Mouse (Mus musculus): ENCODE measurements at regions not wholly inside any gene's neighbourhood (a gene's known extent, or its start where the extent isn't known, plus 50 kb on each side); places are given as distances from the start of the nearest gene placed in this dataset.
"Not testable (repeated sequence)": the region's sequence is repeated elsewhere in the genome, so short reads cannot be mapped to it uniquely, and the experiment has no call there.

DNA sequence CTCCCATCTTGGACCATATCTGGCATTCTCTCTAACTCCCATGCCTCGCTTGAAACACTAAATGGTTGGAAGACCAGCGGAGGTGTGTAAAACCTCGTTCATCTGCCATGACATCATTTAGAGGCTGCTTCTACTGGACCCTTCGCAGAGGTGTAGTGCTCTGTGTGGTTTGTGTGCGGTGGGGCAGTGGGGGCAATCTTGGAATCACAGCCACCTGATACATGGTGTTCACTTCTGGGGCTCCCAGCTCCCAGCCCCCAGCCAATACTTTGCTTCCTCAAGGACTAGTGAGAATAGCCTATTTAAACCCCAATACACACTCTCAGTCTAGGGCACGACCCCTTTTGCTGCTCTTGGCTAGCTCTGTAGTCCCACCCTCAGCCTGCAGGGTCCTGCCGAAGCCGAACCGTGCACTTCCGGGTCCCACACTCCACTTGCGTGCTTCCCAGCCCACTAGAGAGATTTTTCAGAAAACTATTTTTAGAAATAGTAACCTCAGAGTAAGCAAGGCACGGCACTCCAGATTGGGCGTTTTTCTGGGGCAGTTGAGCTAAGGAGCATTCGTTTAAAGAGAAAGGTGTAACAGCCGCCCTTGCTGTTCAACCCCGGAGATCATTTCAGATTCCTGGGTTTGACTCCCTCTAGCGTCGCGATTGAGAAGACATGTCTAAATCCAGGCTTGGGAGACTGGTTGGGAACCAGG, 304.2 kb downstream of the Ets1 start:
- Histone ChIP-seq H3K4me2 (ENCODE audit: low read depth, low read length) (peak overlapping the region; percentile 8), H3K36me3 (replicated peaks; ENCODE audit: control insufficient read depth, insufficient read depth, low read depth, low read length) (no peaks in the 10 kb centered on the region), H3K9ac (replicated peaks; ENCODE audit: low read length) (peak overlapping the region; percentile 18; the same call in 1 of the 2 replicates), H3K4me1 (ENCODE audit: control insufficient read depth, insufficient read depth, low read length) (no peaks in the 10 kb centered on the region), H3K4me3 (ENCODE audit: low read depth, low read length) (peak overlapping the region; percentile 26), H3K9me3 (replicated peaks; ENCODE audit: control insufficient read depth, low read length) (no peaks in the 10 kb centered on the region), H3K27ac (replicated peaks; ENCODE audit: low read depth, low read length) (no peak overlapping the region), H3K27me3 (ENCODE audit: control insufficient read depth, insufficient read depth, low read length) (no peaks in the 10 kb centered on the region)
- WGBS = 19% methylated on average over 19 of the region's 19 CpGs
- DNase-seq (ENCODE audit: low spot score) (peak; percentile 95), ATAC-seq (replicated peaks; ENCODE audit: insufficient number of reproducible peaks, low FRiP score, low TSS enrichment, low read depth) (peak; percentile 74)

DNA sequence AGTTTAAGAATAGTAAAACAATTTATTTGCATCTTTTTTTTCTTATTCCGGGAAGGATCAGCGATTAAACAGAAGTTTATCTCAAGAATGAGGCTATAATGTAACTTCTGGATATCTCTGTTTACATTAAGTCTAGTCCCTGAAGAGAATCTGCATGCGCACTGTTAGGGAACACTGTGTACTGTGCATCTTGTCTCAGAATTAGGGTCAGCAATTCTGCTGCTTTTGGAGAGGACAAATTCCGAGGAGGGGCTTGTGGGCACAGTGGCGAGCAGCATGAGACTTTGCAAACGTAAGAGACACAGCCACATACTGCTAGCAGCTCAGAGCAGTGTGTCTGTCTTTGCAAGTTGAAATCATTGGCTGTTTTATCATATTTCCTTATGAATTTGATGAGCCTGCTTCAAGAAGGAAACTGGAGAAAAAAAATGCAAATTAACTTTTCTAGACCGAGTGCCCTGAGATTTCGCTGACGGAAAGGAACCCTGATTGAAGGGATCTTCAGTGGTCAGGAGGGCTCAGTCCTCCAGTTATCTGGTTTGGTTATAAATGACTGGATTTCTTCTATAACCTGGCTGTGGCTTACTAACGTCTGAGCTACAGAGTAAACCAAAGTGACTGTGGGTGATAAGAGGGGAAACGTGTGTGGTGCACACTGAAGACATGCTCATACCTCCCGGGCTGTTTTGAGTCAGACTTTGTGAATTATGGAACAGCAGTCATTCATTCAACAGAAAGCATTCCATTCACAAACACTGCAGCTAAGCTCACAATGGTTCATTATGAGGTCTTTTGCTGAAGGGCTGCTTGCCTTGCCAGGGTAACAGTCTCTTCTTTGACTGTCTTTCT, 305.1 kb downstream of the Ets1 start:
- no peak overlapping the region for H3K27ac ChIP-seq (replicated peaks; ENCODE audit: low read depth, low read length)
- whole genome bisulfite sequencing = 36% methylated on average over 12 of the region's 12 CpGs

DNA sequence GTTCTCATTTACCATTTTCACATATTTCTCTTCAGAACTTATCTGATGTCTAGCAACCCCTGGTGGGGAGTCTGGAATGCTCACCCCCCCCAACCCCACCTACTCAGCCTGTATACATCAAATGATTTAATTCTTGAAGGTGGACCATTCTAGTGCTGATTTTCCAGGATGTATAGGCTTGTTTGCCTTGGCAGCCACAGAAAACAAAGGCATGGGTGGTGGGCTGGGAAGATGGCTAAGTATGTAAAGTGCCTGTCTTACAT, 305.7 kb downstream of the Ets1 start:
- H3K4me2 ChIP-seq (ENCODE audit: low read depth, low read length) = no peak overlapping the region
- no peak overlapping the region for H3K9ac ChIP-seq (replicated peaks; ENCODE audit: low read length)
- H3K4me1 ChIP-seq (ENCODE audit: control insufficient read depth, insufficient read depth, low read length) = no peaks in the 10 kb centered on the region
- ATAC-seq (replicated peaks; ENCODE audit: insufficient number of reproducible peaks, low FRiP score, low TSS enrichment, low read depth) = no peak
- DNase-seq (ENCODE audit: low spot score) = peak; percentile 25
- no peaks in the 10 kb centered on the region for H3K9me3 ChIP-seq (replicated peaks; ENCODE audit: control insufficient read depth, low read length)
- no peak overlapping the region for H3K27ac ChIP-seq (replicated peaks; ENCODE audit: low read depth, low read length)
- no peaks in the 10 kb centered on the region for H3K27me3 ChIP-seq (ENCODE audit: control insufficient read depth, insufficient read depth, low read length)
- no peak overlapping the region for H3K4me3 ChIP-seq (ENCODE audit: low read depth, low read length)
- no peaks in the 10 kb centered on the region for H3K36me3 ChIP-seq (replicated peaks; ENCODE audit: control insufficient read depth, insufficient read depth, low read depth, low read length)

More for the DNA sequence above, 305.1 kb downstream of the Ets1 start:
- Histone ChIP-seq H3K4me3 (ENCODE audit: low read depth, low read length) (no peak overlapping the region), H3K4me1 (ENCODE audit: control insufficient read depth, insufficient read depth, low read length) (no peaks in the 10 kb centered on the region), H3K9me3 (replicated peaks; ENCODE audit: control insufficient read depth, low read length) (no peaks in the 10 kb centered on the region), H3K4me2 (ENCODE audit: low read depth, low read length) (no peak overlapping the region), H3K27me3 (ENCODE audit: control insufficient read depth, insufficient read depth, low read length) (no peaks in the 10 kb centered on the region), H3K36me3 (replicated peaks; ENCODE audit: control insufficient read depth, insufficient read depth, low read depth, low read length) (no peaks in the 10 kb centered on the region), H3K9ac (replicated peaks; ENCODE audit: low read length) (no peak overlapping the region)
- ATAC-seq (replicated peaks; ENCODE audit: insufficient number of reproducible peaks, low FRiP score, low TSS enrichment, low read depth) = no peak
- DNase-seq (ENCODE audit: low spot score) = peak; percentile 19

DNA sequence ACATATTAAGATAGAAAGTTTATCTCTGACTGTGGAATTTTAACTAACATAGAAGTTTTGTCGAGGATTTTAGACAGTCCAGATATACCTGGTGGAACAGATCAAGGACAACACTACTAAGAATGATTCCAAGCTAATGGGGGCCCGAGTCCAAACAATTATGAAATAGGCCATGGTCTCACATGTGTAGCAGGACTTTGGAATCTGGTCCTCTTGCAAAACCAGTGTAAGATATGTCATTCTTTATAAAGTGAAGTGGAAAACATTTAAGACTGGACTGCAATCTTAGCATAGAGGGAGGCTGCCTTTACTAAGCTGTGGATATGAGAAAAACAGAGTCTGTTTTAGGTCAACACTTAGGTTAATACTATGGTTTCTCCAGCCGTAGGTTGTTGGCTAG, 311.2 kb downstream of the Ets1 start:
- H3K4me3 ChIP-seq (ENCODE audit: low read depth, low read length) = no peak overlapping the region
- ATAC-seq (replicated peaks; ENCODE audit: insufficient number of reproducible peaks, low FRiP score, low TSS enrichment, low read depth) (no peak), DNase-seq (ENCODE audit: low spot score) (no peak)
- no peaks in the 10 kb centered on the region for H3K4me1 ChIP-seq (ENCODE audit: control insufficient read depth, insufficient read depth, low read length)
- WGBS = 87% methylated on average over 3 of the region's 3 CpGs
- no peaks in the 10 kb centered on the region for H3K9me3 ChIP-seq (replicated peaks; ENCODE audit: control insufficient read depth, low read length)
- no peak overlapping the region for H3K4me2 ChIP-seq (ENCODE audit: low read depth, low read length)
- no peaks in the 10 kb centered on the region for H3K27me3 ChIP-seq (ENCODE audit: control insufficient read depth, insufficient read depth, low read length)
- H3K9ac ChIP-seq (replicated peaks; ENCODE audit: low read length) = no peak overlapping the region
- no peak overlapping the region for H3K27ac ChIP-seq (replicated peaks; ENCODE audit: low read depth, low read length)
- no peaks in the 10 kb centered on the region for H3K36me3 ChIP-seq (replicated peaks; ENCODE audit: control insufficient read depth, insufficient read depth, low read depth, low read length)

DNA sequence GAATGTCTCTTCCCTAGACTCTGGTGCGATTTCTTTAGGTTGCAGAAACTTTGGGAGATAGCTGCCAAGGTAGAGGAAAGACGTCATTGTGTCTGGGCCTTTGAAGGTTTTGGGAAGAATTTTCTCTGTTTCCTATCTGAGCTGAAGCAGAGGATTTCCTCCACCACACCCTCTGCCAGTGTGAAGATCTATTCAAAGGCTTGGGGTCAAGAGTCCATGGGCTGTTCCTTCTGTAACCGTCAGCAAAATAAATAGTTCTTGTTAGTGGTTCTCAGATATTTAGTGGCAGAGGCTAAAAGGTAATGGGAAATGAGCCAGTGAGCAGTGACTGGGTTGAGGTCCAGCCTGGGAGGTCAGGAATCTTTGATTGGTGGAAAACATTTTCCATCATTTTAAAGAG, 313.0 kb downstream of the Ets1 start:
- Histone ChIP-seq H3K4me1 (ENCODE audit: control insufficient read depth, insufficient read depth, low read length) (no peaks in the 10 kb centered on the region), H3K36me3 (replicated peaks; ENCODE audit: control insufficient read depth, insufficient read depth, low read depth, low read length) (no peaks in the 10 kb centered on the region), H3K4me2 (ENCODE audit: low read depth, low read length) (no peak overlapping the region), H3K27ac (replicated peaks; ENCODE audit: low read depth, low read length) (no peak overlapping the region), H3K9me3 (replicated peaks; ENCODE audit: control insufficient read depth, low read length) (no peaks in the 10 kb centered on the region), H3K27me3 (ENCODE audit: control insufficient read depth, insufficient read depth, low read length) (no peaks in the 10 kb centered on the region), H3K9ac (replicated peaks; ENCODE audit: low read length) (no peak overlapping the region), H3K4me3 (ENCODE audit: low read depth, low read length) (no peak overlapping the region)
- ATAC-seq (replicated peaks; ENCODE audit: insufficient number of reproducible peaks, low FRiP score, low TSS enrichment, low read depth) = no peak
- 59% methylated on average over 3 of the region's 3 CpGs for WGBS
- no peak for DNase-seq (ENCODE audit: low spot score)

DNA sequence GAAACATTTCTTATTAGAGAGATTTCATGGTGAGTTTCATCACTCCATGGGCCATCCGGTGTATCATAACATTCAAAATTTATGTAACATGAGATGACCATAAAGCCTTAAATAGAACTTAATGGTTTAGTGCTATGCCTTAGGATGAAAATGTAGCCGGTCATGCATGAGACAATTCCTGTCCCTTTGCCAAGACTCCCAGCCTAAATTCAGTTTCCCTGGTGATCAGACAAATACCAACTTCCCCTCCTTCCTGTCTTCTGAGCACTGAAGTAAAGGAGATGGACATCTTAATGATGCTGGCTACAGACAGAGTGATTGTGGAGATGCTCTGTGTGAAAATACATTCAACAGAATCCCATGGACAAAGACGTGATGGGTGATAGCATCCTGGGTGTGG, 322.7 kb downstream of the Ets1 start:
- Histone ChIP-seq H3K36me3 (replicated peaks; ENCODE audit: control insufficient read depth, insufficient read depth, low read depth, low read length) (no peaks in the 10 kb centered on the region), H3K4me3 (ENCODE audit: low read depth, low read length) (no peak overlapping the region), H3K9me3 (replicated peaks; ENCODE audit: control insufficient read depth, low read length) (no peaks in the 10 kb centered on the region), H3K4me1 (ENCODE audit: control insufficient read depth, insufficient read depth, low read length) (no peaks in the 10 kb centered on the region), H3K27me3 (ENCODE audit: control insufficient read depth, insufficient read depth, low read length) (no peaks in the 10 kb centered on the region), H3K4me2 (ENCODE audit: low read depth, low read length) (no peak overlapping the region), H3K9ac (replicated peaks; ENCODE audit: low read length) (no peak overlapping the region), H3K27ac (replicated peaks; ENCODE audit: low read depth, low read length) (no peak overlapping the region)
- 81% methylated on average over 3 of the region's 3 CpGs for WGBS
- ATAC-seq (replicated peaks; ENCODE audit: insufficient number of reproducible peaks, low FRiP score, low TSS enrichment, low read depth) = no peak
- DNase-seq (ENCODE audit: low spot score) = no peak

DNA sequence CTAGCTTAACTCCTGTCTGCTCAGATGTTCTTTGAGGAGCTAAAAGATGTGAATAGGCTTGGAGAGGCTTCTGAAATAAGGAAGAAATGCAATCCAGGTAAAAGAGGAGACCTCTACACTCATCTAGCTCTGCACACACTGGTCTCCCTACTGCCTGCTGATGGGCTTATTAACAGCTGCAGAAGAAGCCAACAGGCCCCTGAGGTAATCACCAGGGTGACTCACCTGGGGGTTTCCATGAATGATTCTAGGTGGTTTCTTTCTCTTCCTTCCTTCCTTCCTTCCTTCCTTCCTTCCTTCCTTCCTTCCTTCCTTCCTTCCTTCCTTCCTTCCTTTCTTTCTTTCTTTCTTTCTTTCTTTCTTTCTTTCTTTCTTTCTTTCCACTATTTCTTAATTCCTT, 323.4 kb downstream of the Ets1 start:
- H3K27ac ChIP-seq (replicated peaks; ENCODE audit: low read depth, low read length); H3K4me3 ChIP-seq (ENCODE audit: low read depth, low read length); H3K27me3 ChIP-seq (ENCODE audit: control insufficient read depth, insufficient read depth, low read length); DNase-seq (ENCODE audit: low spot score); ATAC-seq (replicated peaks; ENCODE audit: insufficient number of reproducible peaks, low FRiP score, low TSS enrichment, low read depth); H3K9ac ChIP-seq (replicated peaks; ENCODE audit: low read length); H3K9me3 ChIP-seq (replicated peaks; ENCODE audit: control insufficient read depth, low read length); H3K36me3 ChIP-seq (replicated peaks; ENCODE audit: control insufficient read depth, insufficient read depth, low read depth, low read length); H3K4me2 ChIP-seq (ENCODE audit: low read depth, low read length); H3K4me1 ChIP-seq (ENCODE audit: control insufficient read depth, insufficient read depth, low read length): not testable (repeated sequence)

DNA sequence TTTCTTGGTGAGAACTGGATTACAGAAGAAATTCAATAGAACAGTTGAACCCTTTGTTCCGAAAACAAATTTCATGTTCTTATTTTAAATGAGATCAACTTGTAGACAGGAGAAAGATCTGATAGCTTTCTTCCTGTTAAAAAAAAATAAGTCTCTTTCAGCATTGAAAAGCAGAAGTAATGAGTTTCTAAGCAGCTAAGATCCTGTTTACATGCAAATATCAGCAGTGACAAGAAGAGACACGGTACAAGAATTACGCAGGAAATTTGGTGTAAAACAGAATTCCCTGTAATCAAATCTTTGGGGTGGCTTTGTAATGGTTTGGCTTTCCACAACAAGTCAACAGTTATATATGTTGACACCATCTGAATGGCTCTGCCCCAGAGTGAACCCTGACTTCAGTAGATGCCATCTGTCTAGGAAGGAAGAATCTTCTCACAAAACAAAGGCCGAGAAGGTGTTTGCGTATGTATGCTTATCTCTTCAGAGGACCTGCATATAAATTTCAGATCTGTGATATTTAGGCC, 326.7 kb downstream of the Ets1 start:
- no peak overlapping the region for H3K4me3 ChIP-seq (ENCODE audit: low read depth, low read length)
- no peaks in the 10 kb centered on the region for H3K36me3 ChIP-seq (replicated peaks; ENCODE audit: control insufficient read depth, insufficient read depth, low read depth, low read length)
- H3K4me1 ChIP-seq (ENCODE audit: control insufficient read depth, insufficient read depth, low read length) = no peaks in the 10 kb centered on the region
- no peak overlapping the region for H3K27ac ChIP-seq (replicated peaks; ENCODE audit: low read depth, low read length)
- ATAC-seq (replicated peaks; ENCODE audit: insufficient number of reproducible peaks, low FRiP score, low TSS enrichment, low read depth) (no peak), DNase-seq (ENCODE audit: low spot score) (no peak)
- H3K9me3 ChIP-seq (replicated peaks; ENCODE audit: control insufficient read depth, low read length) = no peaks in the 10 kb centered on the region
- no peak overlapping the region for H3K4me2 ChIP-seq (ENCODE audit: low read depth, low read length)
- no peaks in the 10 kb centered on the region for H3K27me3 ChIP-seq (ENCODE audit: control insufficient read depth, insufficient read depth, low read length)
- WGBS = 90% methylated on average over 5 of the region's 5 CpGs
- no peak overlapping the region for H3K9ac ChIP-seq (replicated peaks; ENCODE audit: low read length)
